ENCODE assay signal across 16 mouse cellular contexts in genomic region chr15:102800049-102800448, GRCm38 (mm10).
"Had no signal": no experiment of that assay in that cellular context is flagged by ENCODE, and none has a peak within 500 bp of the region (broad histone marks: within the 10 kb centered on the region; RNA-seq: fewer than 3 reads in every experiment).

No protein-coding gene starts in this region.

- H3K4me3 ChIP-seq: intestine, embryonic 15.5 days; limb, embryonic 13.5 days; liver, embryonic 13.5 days; midbrain, embryonic 12.5 days; neural tube, embryonic 12.5 days; stomach, embryonic 15.5 days had no signal

- DNase-seq: kidney, adult 11 months; kidney, adult 9 months; left cerebral cortex, postnatal 4 days; liver, embryonic 13.5 days; lung, adult 2 months; lung, postnatal 14 days; lung, postnatal 4 days; retina, postnatal 1 day; right cerebral cortex, postnatal 25 days; spleen, adult 18-20 months; thymus, postnatal 25 days had no signal

- H3K27ac ChIP-seq: intestine, embryonic 15.5 days; limb, embryonic 13.5 days; liver, embryonic 13.5 days; midbrain, embryonic 12.5 days; neural tube, embryonic 12.5 days; stomach, embryonic 15.5 days had no signal

- H3K36me3 ChIP-seq: intestine, embryonic 15.5 days; limb, embryonic 13.5 days; liver, embryonic 13.5 days; midbrain, embryonic 12.5 days; neural tube, embryonic 12.5 days; stomach, embryonic 15.5 days had no signal

- H3K9ac ChIP-seq: intestine, embryonic 15.5 days; limb, embryonic 13.5 days; liver, embryonic 13.5 days; midbrain, embryonic 12.5 days; neural tube, embryonic 12.5 days; stomach, embryonic 15.5 days had no signal

- ATAC-seq: intestine, embryonic 15.5 days had no signal

- H3K27me3 ChIP-seq: intestine, embryonic 15.5 days; midbrain, embryonic 12.5 days had no signal

- H3K9me3 ChIP-seq: intestine, embryonic 15.5 days; limb, embryonic 13.5 days; liver, embryonic 13.5 days; midbrain, embryonic 12.5 days; neural tube, embryonic 12.5 days; stomach, embryonic 15.5 days had no signal

- H3K4me1 ChIP-seq: intestine, embryonic 15.5 days; limb, embryonic 13.5 days; liver, embryonic 13.5 days; neural tube, embryonic 12.5 days; stomach, embryonic 15.5 days had no signal

- H3K4me2 ChIP-seq: intestine, embryonic 15.5 days; limb, embryonic 13.5 days; liver, embryonic 13.5 days; midbrain, embryonic 12.5 days; neural tube, embryonic 12.5 days; stomach, embryonic 15.5 days had no signal
